Mouse (Mus musculus) ovary, postnatal 10 days (tissue): ENCODE measurements around the gene Mrpl45.
"Not testable (repeated sequence)": the region's sequence is repeated elsewhere in the genome, so short reads cannot be mapped to it uniquely, and the experiment has no call there.

Source experiments
- DNase-seq: peaks from one replicate; pipeline ENCODE4 v3.0.0; 2022; ENCODE audit warnings: low spot score

The Mrpl45 gene

DNA sequence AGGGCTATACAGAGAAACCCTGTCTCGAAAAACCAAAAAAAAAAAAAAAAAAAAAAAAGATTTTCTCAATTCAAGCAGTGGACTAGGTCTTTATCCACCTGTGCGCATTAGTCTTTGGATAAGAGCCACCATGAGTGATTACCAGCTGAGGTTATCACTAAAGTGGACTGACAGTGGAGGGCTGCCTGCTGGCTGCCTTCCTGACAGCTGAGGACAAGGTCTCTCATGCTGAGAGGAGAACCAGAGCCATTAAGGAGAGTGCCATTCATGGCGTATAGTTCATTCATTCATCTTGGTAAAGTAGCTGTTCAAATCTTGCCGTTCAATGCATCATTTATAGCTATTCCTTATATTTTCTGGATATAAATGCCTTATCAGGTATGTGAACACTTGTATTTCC lies 19.0 kb upstream of the Mrpl45 start:
- DNase-seq: no peak

DNA sequence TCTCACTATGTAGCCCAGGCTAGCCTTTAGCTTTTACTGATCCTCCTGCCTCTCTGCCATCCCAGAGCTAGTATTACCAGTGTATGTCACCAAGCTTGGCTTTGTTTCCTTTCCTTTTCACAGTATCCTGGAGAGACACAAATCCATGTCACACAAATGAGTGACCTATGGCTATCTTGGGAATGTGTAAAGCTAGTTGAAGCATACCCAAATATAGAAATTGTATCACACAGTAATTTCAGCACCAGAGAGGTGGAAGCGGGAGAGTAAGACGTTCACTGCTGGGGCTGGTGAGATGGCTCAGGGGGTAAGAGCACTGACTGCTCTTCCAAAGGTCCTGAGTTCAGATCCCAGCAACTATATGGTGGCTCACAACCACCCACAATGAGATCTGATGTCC lies 15.6 kb upstream of the Mrpl45 start:
- no peak for DNase-seq

DNA sequence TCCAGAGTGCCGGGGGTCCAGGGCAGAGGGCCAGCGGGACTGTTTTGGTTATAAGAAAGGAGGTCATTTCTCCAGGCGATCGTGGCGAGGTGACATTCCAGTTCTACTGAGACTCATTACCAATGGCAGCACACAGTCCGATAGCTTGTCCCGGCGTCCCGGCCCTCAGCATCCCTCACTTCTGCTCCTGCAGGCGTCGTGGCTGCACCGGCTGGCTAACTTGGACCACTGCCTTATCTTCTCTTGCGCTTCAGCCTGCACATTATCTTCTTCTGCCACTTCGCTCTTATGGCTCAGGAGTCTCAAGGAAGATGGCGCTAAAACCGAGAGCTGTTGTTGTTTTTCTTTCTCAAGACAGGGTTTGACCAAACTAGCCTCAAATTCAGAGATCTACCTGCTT lies 14.1 kb upstream of the Mrpl45 start:
- DNase-seq: no peak

DNA sequence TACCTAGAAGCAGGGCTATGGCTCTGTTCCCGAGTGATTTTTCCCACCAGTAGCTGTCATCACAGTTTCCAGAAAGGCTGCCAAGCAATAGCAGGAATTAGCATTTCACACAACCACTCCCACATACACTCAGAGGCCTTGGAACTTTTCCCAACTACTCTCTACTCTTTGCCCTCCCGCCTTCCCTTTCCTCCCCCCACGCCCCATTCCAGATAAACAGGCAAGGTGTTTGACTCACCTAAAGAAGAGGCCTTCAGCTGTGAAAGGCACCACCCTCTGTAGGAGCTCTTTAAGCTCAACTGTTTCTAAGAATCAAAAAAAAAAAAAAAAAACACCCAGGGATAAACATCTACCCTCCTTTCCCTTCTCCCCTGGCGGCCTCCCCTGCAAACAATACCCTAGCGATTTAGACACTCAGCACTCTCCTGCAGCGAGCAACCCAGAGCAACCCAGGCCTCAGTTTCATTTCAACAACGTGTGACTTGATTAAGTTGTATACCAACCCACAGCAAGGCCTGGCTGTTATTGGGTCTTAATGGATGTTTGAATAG lies 13.2 kb upstream of the Mrpl45 start:
- DNase-seq: no peak

DNA sequence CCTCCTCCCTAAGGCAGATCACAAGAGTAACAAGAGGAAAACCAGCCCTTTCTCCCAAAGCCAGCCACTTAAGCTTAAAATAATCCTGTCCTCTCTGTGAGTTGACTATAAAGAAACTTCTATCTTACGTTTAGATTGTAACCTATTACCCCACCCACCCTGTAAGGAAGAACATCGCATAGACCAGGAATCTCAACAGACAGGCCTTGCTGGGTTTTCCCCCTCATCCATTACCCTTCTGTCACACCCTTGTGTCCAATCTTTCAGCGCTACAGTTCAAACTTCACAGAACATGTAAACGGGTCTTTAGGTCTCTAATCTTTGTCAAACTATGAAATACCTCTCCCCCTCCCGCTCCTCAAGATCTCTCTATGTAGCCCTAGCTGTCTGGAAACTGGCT lies 10.9 kb upstream of the Mrpl45 start:
- DNase-seq: no peak

DNA sequence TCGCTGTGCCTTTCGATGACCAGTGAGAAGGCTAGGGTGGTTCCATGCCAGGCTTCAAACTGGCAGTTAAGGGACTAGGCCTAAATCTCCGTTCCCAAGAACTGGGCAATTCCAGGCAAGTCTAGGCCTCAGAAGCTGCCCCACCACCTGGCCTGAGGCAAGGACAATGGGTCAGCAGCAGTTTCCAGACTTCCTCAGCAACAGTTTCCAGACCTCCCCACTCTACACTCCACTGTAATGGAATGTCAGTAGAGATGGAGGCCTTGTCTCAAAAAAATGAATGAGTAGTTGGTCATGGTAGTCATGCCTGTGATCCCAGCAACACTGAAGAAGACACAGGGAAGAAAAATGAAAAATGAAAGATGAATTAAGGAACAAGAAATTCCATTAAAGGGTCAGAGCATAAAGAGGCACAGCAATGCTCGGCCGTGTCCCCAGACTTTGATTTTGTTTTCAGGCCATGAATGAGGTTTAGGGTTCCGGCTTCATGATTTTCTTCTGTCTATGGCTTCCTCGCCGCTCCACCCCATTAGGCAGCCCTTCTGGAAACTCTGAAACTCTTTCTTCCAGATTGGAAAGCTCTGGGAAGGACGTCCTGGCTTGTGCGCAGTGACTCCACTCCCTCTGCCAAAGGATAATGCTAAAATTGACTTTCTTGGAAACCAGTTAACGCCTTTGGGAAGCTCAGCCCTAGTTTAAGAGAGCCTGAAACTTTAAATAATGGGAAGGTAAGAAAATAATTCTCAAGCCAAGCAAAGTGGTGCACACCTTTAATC lies 8.0 kb upstream of the Mrpl45 start:
- no peak for DNase-seq

DNA sequence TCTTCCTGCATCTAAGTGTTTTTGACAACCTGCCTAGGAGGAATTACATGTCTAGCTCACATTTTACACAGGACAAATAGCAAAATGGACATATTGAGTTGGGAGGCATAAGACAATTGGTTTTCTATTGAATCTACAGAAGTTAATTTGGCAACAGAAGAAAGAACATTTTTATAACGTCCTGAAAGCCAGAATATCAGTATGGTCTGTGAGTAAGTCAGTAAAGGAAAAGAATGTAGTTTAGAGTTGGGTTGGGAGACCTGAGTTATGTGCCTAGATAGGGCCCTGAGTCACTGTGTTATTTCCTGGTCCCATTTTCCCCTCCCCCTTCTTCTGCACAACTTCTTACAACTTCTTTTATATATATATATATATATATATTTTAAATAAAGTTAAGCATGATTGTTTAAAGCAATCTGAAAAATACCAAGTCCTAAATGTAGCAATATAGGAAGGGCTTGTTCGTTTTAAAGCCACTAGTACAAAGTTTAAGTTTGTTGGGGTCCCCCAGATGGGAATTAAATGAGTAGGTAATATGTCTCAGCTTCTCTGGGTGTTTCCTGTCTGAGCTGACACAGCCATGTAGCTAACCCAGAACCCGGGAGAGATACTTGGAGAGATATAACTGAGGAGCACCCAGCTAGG lies 6.6 kb upstream of the Mrpl45 start:
- DNase-seq: no peak

DNA sequence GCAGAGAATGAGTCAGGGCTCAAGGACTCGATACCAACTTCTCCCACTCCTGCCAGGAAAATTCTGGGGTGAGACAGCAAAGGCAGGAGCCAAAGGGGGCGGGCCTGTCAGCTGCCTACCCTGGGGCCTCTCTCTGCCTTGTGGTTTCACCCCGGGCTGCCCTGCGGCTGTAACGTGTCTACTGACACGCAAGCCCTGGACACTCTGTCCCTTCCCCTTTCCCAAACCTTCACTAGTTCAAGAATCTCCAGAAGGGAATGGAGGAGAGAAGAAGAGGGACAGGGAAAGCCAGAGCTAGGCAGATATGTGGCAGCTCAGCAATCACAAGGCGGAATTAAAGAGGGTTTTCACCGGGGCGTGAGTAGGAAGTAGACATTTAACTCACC lies 6.1 kb upstream of the Mrpl45 start:
- peak; percentile 34 for DNase-seq

DNA sequence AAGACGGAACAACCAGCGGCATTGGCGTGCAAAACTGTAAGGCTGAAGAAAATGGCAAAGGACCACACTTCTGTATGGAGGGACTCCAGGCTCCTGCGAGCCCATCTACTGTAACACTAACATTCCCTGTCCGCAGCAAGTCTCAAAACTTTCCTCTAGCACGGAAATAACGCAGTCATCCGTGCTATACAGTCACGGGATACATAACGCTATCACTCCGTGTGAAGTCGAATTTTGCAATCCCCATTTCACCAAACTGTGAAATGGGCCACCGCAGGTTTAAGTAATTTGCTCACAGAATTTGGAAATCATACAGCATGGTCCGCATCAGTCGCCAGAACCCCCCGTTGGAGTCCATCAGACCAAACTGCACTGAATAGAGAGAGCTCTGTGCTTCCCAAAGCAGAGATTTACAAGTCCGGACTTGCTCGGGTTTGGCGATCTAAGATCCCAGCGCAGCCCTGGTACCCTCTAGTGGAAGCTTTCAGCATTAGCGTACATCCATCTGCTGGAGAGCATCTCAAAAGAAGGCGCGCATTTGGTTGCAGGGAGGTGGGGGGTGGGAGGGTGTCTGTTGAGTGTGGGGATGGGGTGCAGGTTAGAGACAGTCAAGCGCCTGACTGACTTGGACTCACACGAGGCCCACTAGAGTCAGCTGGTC lies 5.5 kb upstream of the Mrpl45 start:
- DNase-seq: peak; percentile 27

DNA sequence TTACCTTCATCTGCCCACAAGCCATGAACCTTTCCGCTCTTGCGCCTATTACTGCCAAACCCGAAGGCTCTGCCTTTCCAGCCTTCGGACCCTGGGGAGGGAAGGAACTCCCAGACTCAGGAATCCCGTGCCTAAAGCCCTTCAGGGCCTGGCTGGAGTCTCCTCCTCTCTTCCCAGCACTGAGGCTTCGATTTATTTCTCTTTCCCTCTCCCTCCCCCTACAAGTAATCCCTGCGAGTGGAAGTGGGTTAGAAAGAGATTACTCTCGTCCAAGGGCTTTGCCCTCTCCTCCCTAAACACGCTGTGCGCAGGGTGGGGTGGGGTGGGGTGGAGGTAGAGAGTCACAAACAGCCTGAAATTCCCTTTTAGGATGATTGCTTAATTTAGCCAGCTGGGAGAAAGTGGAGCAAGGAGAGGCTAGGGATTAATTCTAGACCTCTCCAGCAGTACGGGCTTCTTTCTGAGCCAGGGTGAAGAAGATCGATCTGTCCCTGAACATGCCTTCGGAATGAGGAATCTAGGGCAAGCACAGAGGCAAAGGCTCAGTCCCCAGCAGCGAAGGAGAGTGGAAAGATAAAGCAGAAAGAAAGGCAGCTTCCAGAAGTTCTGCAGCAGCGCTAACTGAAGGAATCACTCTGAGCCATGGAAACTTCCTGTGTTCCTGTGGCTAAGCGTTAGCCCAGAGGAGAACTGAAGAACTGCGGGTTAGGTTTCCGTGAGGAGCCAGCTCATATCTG lies 4.5 kb upstream of the Mrpl45 start:
- DNase-seq: peak; percentile 12

DNA sequence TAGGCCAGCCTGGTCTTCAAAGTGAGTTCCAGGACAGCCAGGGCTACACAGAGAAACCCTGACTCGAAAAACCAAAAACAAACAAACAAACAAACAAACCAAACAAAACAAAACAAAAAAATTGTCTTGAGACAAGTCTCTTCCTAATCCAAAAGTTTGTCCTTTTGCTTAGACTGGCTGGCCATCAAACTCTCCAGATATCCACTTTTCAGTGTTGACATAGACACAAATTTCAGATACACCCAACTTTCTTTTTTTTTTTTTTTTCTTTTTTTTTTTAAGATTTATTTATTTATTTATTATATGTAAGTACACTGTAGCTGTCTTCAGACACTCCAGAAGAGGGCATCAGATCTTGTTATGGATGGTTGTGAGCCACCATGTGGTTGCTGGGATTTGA lies 2.6 kb upstream of the Mrpl45 start:
- DNase-seq: not testable (repeated sequence)

DNA sequence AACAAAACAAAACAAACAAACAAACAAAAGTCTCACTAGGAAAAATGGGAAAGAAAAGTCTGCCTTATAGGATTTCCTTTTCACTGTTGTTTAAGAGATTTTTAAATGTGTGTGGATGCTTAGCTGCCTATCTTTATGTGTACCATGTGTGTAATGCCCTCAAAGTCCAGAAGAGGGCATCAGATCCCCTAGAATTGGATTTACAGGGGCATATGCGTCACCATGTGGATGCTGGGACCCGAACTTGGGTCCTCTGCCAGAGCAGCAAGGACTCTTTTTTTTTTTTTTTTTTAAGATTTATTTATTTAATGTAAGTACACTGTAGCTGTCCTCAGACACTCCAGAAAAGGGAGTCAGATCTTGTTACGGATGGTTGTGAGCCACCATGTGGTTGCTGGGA lies 1.4 kb upstream of the Mrpl45 start:
- no peak for DNase-seq

DNA sequence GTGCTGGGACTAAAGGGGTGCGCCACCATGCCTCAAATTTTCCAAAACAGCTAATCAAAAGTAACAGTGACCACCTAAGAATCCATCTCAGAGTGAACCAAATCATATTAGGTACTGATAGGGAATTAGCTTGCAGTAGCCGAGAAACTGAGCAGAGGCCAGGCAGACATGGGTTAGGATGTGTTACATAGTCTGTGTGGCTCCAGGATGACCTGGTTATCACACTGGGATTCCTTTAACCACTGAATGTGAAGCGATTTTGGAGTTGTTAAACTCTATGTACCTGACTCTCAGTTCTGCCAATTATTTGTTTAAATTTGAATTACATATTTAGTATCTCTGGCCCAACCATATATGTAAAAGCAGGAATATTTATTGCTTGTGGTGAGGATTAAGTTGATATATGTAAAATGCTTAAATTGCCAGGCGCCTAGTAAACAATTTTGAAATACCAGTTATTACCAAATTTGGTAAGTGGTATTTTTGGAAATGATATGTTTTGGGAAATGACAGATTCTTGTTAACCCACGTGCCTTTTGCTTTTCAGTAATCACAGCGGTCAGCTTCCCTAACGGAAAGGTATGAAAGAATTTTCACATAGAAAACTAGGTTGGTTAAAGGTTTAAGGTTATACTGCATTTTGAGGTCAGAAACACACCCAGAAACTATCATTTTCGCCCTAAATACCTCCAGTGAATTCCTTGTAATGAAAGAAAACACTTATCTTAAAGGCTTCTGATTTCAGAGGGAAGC lies 589 bp upstream of the Mrpl45 start:
- DNase-seq: no peak

DNA sequence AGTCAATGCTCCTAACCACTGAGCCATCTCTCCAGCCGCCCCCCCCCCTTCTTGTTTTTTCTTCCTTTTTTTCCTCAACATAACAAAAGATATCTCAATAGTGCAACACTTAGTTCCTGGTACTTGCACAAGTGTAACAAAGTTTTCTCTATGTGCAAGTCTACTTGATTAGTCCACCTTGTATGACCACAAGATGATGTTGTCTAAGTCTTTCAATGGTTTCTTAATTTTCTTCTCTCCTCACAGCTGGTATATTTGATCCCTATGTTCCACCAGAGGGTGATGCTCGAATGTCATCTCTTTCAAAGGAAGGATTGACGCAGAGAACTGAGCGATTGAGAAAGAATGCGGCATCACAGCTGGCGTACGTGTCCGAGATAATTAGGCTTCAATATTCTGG lies 5.7 kb downstream of the Mrpl45 start:
- DNase-seq: no peak

DNA sequence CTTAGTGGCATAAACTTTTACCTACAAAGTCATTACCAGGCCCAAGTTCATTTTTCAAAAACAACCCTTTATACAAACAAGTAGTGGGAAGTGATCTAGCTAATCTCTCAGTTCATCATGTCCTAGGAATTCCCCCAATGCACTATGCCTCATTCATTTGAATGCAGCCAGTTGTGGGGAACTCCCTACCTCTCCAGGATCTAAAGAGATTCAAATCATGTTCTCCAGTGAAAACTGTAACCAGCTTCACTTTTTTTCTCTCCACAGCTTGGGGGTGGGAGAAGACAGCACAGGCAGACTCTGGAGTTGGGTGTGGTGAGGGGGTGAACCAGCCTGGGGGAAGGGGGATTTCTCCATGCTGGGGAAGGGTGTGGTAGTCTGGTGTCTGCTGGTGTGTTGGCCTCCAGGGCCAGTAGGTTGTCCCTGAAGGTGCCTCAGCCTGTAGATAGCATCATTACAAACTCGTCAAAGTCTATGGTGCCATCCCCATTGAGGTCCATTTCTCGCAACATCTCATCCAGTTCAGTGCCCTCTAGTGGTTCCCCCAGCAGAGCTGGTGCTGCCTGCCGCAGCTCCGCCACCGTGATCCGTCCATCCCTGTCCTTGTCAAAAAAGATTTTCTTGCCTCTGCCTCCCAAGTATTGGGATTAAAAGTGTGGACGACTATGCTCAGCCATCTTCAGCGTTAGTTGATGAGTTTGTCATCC lies 6.5 kb downstream of the Mrpl45 start:
- not testable (repeated sequence) for DNase-seq

DNA sequence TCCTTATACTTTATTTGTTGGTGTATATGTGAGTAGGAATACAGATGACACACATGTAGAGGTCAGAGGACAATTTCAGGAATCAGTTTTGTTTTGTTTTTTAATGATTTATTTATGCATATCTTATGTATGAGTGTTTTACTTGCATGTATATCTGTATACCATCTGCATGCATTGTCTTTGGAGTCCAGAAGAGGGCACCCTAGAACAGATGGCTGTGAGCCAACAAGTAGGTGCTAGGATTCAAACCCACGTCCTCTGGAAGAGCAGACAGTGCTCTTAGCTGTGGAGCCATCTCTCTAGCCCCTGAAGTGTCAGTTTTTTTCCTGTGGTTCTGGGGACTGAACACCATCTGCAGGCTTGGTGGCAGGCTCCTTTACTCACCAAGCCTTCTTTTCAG lies 9.7 kb downstream of the Mrpl45 start:
- DNase-seq: no peak

DNA sequence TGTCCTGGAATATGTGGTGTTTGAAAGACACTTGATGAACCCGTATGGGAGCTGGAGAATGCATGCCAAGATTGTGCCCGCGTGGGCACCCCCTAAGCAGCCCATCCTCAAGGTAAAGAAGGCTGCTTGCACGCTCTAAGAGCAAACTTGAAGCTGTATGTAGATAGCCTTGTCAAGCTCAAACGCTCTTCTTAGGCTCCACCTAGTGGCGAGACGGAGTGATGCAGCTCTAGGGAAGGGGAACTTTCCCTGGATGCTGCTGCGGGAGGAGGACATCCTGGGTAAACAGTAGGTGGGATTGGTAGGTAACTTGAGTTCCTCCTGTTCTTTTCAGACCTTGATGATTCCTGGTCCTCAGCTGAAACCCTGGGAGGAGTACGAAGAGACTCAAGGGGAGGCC lies 12.6 kb downstream of the Mrpl45 start:
- no peak for DNase-seq

DNA sequence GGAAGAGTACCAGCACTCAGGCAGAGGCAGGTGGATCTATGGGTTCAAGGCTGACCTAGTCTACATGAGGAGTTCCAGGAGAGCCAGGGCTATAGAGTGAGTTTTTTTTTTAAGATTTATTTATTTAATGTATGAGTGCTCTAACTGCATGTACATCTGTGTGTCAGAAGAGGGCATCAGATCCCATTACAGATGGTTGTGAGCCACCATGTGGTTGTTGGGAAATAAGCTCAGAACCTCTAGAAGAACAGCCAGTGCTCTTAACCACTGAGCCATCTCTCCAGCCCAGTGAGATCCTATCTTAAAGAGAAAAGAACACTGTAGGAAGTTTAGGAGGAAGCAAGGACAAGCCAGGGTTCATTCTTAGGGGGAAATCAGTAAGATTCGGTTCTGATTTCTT lies 14.8 kb downstream of the Mrpl45 start:
- no peak for DNase-seq

DNA sequence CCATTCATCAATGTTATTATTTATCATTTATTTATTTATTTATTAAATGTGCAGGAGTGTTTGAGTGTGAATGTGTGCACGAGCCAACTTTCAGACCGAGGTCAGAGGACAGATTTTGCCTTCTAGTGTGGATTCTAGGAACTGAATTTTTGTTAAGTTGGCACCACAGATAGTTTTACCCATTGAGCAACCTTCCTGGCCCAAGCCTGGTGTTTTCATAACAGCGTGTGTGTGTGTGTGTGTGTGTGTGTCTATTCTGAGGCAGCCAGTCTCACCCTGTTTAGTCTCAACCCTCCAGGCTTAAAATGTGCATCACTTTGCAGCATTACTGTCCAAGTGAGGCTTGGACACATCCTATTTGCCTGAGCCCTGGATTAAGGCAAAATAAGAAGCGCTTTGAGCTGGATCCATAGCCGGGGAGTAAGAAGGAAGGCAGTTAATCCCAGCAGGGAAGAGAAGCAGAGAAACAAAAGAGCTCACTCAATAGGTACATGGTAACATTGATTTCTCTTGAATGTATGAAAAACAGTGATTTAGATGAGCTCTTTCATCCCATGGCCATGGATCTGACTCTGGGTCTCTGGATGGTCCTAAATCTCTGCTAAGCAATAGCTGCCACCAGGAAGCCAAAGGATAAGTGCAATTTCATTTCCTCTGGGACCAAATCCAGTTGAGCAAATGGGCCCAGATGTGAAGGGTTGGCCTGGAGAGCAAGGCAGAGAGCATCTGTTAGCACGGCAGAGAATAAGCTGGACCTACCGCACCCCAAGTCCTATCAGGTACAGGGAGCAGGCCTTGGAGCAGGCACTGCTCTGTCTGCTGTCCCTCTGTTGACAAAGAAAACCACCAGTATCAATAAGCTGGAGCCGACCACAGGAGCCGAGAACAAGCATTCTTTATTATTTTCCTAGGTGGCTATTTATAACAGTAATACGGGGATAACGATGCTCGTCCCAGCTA lies 16.0 kb downstream of the Mrpl45 start:
- no peak for DNase-seq

DNA sequence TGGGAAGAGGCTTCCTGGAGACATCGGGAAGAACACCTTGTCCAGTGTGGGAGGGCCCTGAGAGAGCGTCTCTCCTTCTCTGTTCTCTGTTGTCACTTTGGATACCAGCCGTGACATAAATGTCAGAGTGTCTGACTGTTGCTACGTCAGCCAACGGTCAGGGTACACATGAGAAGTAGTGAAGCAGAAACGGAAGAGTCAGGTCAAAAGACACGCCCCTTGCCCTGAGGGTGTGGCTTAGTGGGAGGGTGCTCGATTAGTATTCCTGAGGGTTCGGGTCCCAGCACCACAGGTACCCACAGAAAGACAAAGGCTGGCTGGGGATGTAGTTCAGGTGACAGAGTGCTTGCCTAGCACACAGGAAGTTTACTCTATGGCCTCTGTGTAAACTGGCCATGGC lies 17.5 kb downstream of the Mrpl45 start:
- DNase-seq: no peak
